29 mouse cellular contexts compared by ENCODE assay signal in the genomic region with DNA sequence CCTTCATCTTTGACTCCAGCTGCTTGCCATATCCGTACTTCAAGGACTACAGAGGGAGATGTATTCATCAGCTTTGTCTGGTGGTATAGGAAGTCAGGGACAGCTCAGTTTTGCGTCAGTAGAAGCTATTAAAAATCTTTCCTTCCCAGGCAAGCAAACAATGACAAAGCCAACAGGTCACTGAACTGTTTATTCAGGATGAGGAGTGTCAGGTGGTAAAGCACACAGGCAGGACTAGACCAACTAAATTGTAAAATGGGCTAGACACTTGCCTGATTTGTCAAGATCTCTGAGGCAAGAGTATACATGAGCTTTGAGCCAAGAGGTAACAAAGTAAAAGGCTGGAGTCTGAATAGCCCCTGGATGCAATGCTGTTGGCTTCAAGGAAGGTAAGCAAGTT. TPM values are rescaled to one million over a fixed set of nuclear protein-coding genes. Genes with fewer than 3 reads are reported as not detected.
"Had no signal": no experiment of that assay in that cellular context is flagged by ENCODE, and none has a peak within 500 bp of the region (broad histone marks: within the 10 kb centered on the region; RNA-seq: fewer than 3 reads in every experiment).

TSS of gene Gm379 (minus strand) at position 7 of the 400 bp plus-strand sequence.

- H3K4me2 ChIP-seq: heart, embryonic 11.5 days; heart, embryonic 13.5 days; heart, embryonic 15.5 days; hindbrain, embryonic 13.5 days; hindbrain, embryonic 15.5 days; kidney, embryonic 15.5 days; limb, embryonic 12.5 days had no signal

- H3K9ac ChIP-seq: forebrain, postnatal 0 days; heart, embryonic 13.5 days; heart, embryonic 15.5 days; hindbrain, embryonic 13.5 days; hindbrain, embryonic 15.5 days; kidney, embryonic 15.5 days; limb, embryonic 12.5 days had no signal

- H3K36me3 ChIP-seq: heart, embryonic 13.5 days; heart, embryonic 15.5 days; hindbrain, embryonic 13.5 days; hindbrain, embryonic 15.5 days; kidney, embryonic 15.5 days; limb, embryonic 10.5 days; limb, embryonic 12.5 days had no signal

- H3K27me3 ChIP-seq: heart, embryonic 13.5 days; heart, embryonic 15.5 days; hindbrain, embryonic 13.5 days; hindbrain, embryonic 15.5 days; kidney, embryonic 15.5 days; limb, embryonic 12.5 days had no signal

- H3K27ac ChIP-seq: heart, adult 2 months; heart, embryonic 13.5 days; heart, embryonic 15.5 days; hindbrain, embryonic 13.5 days; hindbrain, embryonic 15.5 days; hindbrain, postnatal 0 days; kidney, embryonic 15.5 days; kidney, postnatal 0 days; layer of hippocampus, adult 2 months; left cerebral cortex, adult 2 months; limb, embryonic 10.5 days; limb, embryonic 12.5 days had no signal

- H3K9me3 ChIP-seq: heart, embryonic 13.5 days; heart, embryonic 15.5 days; hindbrain, embryonic 13.5 days; hindbrain, embryonic 15.5 days; kidney, embryonic 15.5 days; limb, embryonic 10.5 days; limb, embryonic 12.5 days had no signal

- H3K4me1 ChIP-seq: heart, embryonic 13.5 days; heart, embryonic 15.5 days; hindbrain, embryonic 13.5 days; hindbrain, embryonic 15.5 days; kidney, embryonic 15.5 days; limb, embryonic 10.5 days; limb, embryonic 12.5 days had no signal

- DNase-seq: forebrain, postnatal 0 days; gastrocnemius, postnatal 14 days; gastrocnemius, postnatal 36 days; heart, adult 11 months; heart, adult 2 months; heart, postnatal 14 days; heart, postnatal 36 days; kidney, adult 11 months; kidney, adult 2 months; kidney, adult 9 months; kidney, postnatal 14 days; kidney, postnatal 36 days had no signal

- ATAC-seq: forebrain, postnatal 0 days; hindbrain, postnatal 0 days; intestine, embryonic 16.5 days had no signal

- H3K4me3 ChIP-seq: heart, adult 2 months; heart, embryonic 13.5 days; heart, embryonic 15.5 days; hindbrain, embryonic 13.5 days; hindbrain, embryonic 15.5 days; kidney, embryonic 15.5 days; layer of hippocampus, adult 2 months; left cerebral cortex, adult 2 months; limb, embryonic 10.5 days; limb, embryonic 12.5 days had no signal

RNA-seq across cellular contexts. Expression of gene Gm379, which starts in this region (rescaled TPM):
- polyA plus RNA-seq: forebrain, postnatal 0 days; gonadal fat pad, adult 2 months; heart, adult 2 months; heart, embryonic 11.5 days; heart, embryonic 13.5 days; heart, embryonic 15.5 days; heart, postnatal 0 days; hindbrain, embryonic 11.5 days; hindbrain, embryonic 13.5 days; hindbrain, embryonic 15.5 days; hindbrain, postnatal 0 days; intestine, embryonic 14.5 days; kidney, adult 2 months; kidney, embryonic 15.5 days; kidney, postnatal 0 days; limb, embryonic 10.5 days; limb, embryonic 12.5 days had no signal
